Mouse (Mus musculus) left cerebral cortex, adult 18-20 months (tissue): ENCODE measurements around the gene Man1c1. TPM values are rescaled to one million over a fixed set of nuclear protein-coding genes. Genes with fewer than 3 reads are reported as not detected.

Source experiments
- DNase-seq, 2 experiments: peaks; one replicate each; pipeline ENCODE4 v3.0.0; 2021 to 2022; ENCODE audit warnings: low spot score in 2 of 2, mixed read lengths in 1 of 2
- total RNA-seq, 2 experiments: library from RNA; stranded (reverse); gene quantifications; 2 replicates each; pipeline ENCODE4 v1.2.3; 2021

Man1c1 gene
- total RNA-seq, 2 experiments from 2014 or later, result 44.5 to 45.6 TPM

DNA sequence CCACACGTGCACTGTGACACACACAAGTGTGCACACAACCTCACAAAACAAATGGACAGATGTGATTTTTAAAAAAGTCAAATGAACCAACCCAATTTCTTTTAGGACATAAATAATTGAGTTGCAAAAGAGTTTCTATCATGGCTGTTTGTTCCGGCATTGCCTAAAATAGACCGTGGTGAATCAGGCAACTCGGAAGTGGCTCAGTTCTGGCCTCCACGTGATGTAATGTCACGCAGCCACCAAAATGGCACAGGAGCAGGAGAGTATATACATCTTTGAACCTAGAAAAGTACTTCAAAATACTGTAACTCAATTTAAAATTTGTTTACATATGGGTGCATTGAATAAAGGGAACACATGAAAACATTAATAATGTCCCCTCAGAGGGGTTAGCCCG is 118.0 kb downstream of the Man1c1 start:
- no peak for DNase-seq

- DNase-seq, result no peak
Measured at GRCm38 (mm10) chr4:134583513-134583912, 120.6 kb downstream of the Man1c1 start.

- DNase-seq, result no peak
Measured at GRCm38 (mm10) chr4:134581365-134581764, 122.7 kb downstream of the Man1c1 start.

- DNase-seq, result peak; percentile 66 to 79
Measured at GRCm38 (mm10) chr4:134580351-134581148, 123.5 kb downstream of the Man1c1 start.

DNA sequence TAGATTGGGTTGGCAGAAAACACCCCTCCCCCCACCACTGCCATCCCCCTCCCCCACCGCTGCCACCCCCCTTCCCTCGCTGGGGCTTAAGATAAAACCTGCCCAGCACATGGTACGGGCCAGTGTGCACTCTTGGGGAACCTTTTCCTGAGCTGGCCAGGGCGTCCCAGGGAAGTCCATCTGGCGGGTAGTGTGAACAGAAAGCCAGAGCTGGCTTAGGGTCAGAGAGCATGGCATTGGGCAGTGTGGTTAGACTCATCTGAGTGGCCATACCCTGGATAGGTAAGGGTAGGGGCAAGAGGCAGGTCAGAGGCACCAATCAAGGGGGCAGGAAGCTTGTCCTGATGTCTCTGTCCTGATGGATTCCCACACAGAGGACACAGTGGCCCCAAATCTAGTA is 124.5 kb downstream of the Man1c1 start:
- DNase-seq, result no peak

DNA sequence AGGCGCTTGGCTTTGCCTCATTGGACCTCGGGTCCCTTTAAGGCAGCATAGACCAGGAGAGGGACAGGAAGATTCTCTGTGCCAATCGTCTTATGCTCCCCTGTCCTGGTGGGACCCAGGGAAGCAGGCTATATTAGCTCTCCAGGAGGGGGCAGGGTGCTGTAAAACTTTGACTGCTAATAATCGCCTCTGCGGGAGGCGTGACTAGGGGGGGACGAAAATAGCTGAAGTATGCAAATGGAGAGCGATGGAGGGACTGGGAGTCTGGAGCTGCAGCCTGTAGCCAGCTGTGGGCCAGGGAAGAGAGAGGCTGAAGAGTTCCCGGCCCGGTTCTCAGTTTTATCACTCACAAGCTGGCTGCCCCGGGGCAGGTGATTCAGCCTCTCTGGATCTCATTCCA is 124.9 kb downstream of the Man1c1 start:
- DNase-seq, result no peak

- peak; percentile 49 to 67 for DNase-seq
Measured at GRCm38 (mm10) chr4:134578407-134578806, 125.7 kb downstream of the Man1c1 start.

- DNase-seq, result no peak
Measured at GRCm38 (mm10) chr4:134577281-134577680, 126.8 kb downstream of the Man1c1 start.

DNA sequence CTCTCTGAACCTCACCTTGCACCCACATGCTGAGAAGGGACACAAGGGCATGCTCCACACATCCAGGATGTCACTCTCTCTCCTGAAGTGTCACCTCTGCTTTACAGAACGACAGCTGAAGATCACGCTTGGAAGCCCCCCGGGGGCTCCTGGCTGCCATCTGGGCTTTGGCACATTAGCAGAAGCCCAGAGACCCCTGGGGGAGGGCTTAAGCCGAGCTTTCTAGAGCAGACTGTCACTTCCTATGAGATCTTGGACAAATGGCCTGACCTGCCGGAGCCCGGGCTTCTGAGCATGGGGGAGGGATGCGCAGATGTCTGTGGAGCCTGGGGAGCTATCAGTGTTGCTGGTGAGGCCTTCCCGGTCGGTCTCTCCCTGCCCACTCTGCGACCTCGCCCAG is 128.6 kb downstream of the Man1c1 start:
- no peak for DNase-seq

- DNase-seq, result no peak
Measured at GRCm38 (mm10) chr4:134572449-134573300, 131.4 kb downstream of the Man1c1 start.

- DNase-seq, result no peak
Measured at GRCm38 (mm10) chr4:134570704-134571451, 133.2 kb downstream of the Man1c1 start.

- DNase-seq, result no peak
Measured at GRCm38 (mm10) chr4:134569831-134570230, 134.3 kb downstream of the Man1c1 start.

DNA sequence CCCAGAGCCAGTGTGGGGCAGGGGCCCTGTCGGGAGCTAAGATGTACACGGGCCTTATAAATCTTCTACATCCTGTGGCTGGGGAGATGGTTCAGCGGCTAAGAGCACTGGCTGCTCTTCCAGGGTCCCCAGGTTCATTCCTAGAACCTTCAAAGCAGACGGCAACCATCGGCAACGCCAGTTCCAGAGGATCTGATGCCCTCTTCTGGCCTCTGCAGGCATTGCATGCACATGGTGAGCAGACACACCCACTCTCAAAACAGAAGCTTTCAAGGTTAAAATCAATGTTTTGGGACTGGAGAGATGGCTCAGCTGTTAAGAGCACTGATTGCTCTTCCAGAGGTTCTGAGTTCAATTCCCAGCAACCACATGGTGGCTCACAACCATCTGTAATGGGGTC is 134.9 kb downstream of the Man1c1 start:
- no peak for DNase-seq

DNA sequence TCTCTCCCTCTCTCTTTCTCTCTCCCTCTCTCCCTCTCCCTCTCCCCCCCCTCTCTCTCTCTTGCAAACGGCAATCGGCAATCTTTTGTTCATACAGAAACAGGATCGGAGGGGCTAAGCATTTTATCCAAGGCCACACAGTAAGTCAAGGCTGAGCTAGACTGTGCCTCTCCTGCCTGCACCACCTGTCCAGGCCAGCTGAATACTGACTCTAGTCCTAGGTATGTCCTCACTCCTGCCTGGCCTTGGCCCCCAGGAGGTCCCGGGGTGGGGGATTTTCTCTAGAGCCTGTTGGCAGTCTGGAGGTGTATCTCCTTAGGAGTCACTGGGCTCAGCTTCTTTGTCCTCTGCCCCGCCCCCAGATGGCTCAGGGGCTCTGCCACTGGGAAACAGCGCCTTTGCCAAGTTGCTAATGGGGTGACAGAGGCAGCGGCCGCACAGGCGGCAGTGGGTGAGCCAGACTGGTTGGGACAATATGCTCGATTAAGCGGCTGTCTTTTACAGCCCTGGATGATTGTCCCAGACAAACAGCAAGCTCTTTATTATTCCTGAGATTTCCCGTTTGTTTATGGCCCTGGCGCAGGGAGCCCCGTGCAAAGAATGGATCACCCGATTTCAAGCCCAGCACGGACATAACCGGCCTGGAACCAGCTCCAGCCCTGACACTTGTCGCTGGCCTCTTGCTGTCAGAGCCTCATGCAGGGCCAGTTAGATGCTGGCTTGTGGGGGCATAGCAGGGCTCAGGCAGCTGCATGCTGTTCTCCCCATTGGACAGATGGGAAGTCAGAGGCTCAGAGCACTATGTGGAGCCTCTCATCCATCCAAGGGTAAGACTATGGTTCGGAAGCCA is 136.5 kb downstream of the Man1c1 start:
- DNase-seq, result no peak

DNA sequence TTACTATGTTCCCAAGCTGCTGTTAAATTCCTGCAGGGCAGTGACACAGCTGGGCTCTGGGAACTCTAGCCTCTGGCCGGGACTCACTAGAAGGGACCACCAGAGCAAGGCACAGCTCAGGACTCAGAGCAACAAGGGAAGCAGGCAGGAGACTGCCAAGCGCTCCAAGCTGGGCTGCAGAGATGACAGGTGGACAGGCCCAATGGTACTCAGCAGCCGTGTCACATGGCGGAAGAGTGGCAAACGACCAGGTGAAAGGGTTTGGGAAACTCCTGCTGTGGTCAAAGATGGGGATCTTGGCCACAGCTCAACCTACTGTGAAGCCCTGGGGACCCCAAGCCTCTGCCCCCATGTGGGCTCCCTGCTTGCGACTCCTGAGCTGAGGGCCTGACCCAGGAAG is 140.0 kb downstream of the Man1c1 start:
- no peak for DNase-seq

- DNase-seq, result no peak
Measured at GRCm38 (mm10) chr4:134563624-134564023, 140.5 kb downstream of the Man1c1 start.

GRCm38 (mm10) chr4:134562014-134562413 is 142.1 kb downstream of the Man1c1 start:
- no peak for DNase-seq

GRCm38 (mm10) chr4:134560699-134561098 is 143.4 kb downstream of the Man1c1 start:
- DNase-seq, result no peak

- DNase-seq, result no peak
Measured at GRCm38 (mm10) chr4:134559154-134559553, 144.9 kb downstream of the Man1c1 start.

- DNase-seq, result no peak
Measured at GRCm38 (mm10) chr4:134558570-134559113, 145.4 kb downstream of the Man1c1 start.
